Mouse (Mus musculus): ENCODE data around the gene Gsdma2. TPM values are rescaled to one million over a fixed set of nuclear protein-coding genes. Genes with fewer than 3 reads are reported as not detected.

The Gsdma2 gene
- total RNA-seq, 2 experiments from 2014 or later = 0.43 to 0.76 TPM

- DNase-seq = peak; percentile 82 to 88
Measured at GRCm38 (mm10) chr11:98699911-98700310, 53.4 kb downstream of the Gsdma2 start.

- no peak for DNase-seq
Measured at GRCm38 (mm10) chr11:98701213-98701670, 54.7 kb downstream of the Gsdma2 start, which contains the start of gene Csf3. TSS of gene Csf3 (plus strand) at chr11:98701263.

- no peak for DNase-seq
Measured at GRCm38 (mm10) chr11:98702323-98702722, 55.8 kb downstream of the Gsdma2 start.

GRCm38 (mm10) chr11:98705021-98705420, 58.5 kb downstream of the Gsdma2 start:
- no peak for DNase-seq

Other genes with a start within 250 kb of the Gsdma2 start
- gene Pgap3, start 246.3 kb upstream of the Gsdma2 start, total RNA-seq (2021) = 1 to 10 TPM; 4.4 to 7.2 TPM
- gene Erbb2, start 234.3 kb upstream of the Gsdma2 start, total RNA-seq (2021) = 1 to 10 TPM; 4.2 to 4.7 TPM
- 10 to 100 TPM; 84.0 to 84.2 TPM for gene Mien1, start 207.8 kb upstream of the Gsdma2 start, total RNA-seq (2021)
- not detected for gene Grb7, start 200.4 kb upstream of the Gsdma2 start, total RNA-seq (2021)
- under 1 TPM; 0.13 to 0.36 TPM for gene Ikzf3, start 100.7 kb upstream of the Gsdma2 start, total RNA-seq (2021)
- gene Zpbp2, start 95.7 kb upstream of the Gsdma2 start, total RNA-seq (2021) = under 1 TPM; 0.50 to 0.82 TPM
- gene Ormdl3, start 59.4 kb upstream of the Gsdma2 start, total RNA-seq (2021) = 100 to 1,000 TPM; 133 to 139 TPM
- not detected for gene Lrrc3c, start 48.5 kb upstream of the Gsdma2 start, total RNA-seq (2021)
- 10 to 100 TPM; 13.9 to 15.3 TPM for gene Gm12355, start 21.1 kb upstream of the Gsdma2 start, total RNA-seq (2021)
- 10 to 100 TPM; 12.9 to 17.0 TPM for gene Gsdma3, start 20.4 kb upstream of the Gsdma2 start, total RNA-seq (2021)
- not detected for gene Gsdma, start 17.6 kb downstream of the Gsdma2 start, total RNA-seq (2021)
- 100 to 1,000 TPM; 124 to 128 TPM for gene Psmd3, start 35.8 kb downstream of the Gsdma2 start, total RNA-seq (2021)
- not detected for gene Csf3, start 54.5 kb downstream of the Gsdma2 start, total RNA-seq (2021)
- 10 to 100 TPM; 46.9 to 52.0 TPM for gene Med24, start 82.7 kb downstream of the Gsdma2 start, total RNA-seq (2021)
- 10 to 100 TPM; 69.2 to 91.7 TPM for gene Thra, start 93.9 kb downstream of the Gsdma2 start, total RNA-seq (2021)
- gene Nr1d1, start 128.6 kb downstream of the Gsdma2 start, total RNA-seq (2021) = 100 to 1,000 TPM; 116 to 171 TPM
- gene Msl1, start 148.8 kb downstream of the Gsdma2 start, total RNA-seq (2021) = 100 to 1,000 TPM in 1 of 2 experiments, 10 to 100 TPM in 1; 94.2 to 106 TPM
- gene Casc3, start 158.1 kb downstream of the Gsdma2 start, total RNA-seq (2021) = 10 to 100 TPM; 29.6 to 34.3 TPM
- gene Rapgefl1, start 190.0 kb downstream of the Gsdma2 start, total RNA-seq (2021) = under 1 TPM; 0.46 to 0.69 TPM
- 10 to 100 TPM; 19.8 to 21.1 TPM for gene Wipf2, start 216.9 kb downstream of the Gsdma2 start, total RNA-seq (2021)

All from adrenal gland, postnatal 36 days (tissue).